ENCODE assay signal across 30 mouse cellular contexts in the genomic region with DNA sequence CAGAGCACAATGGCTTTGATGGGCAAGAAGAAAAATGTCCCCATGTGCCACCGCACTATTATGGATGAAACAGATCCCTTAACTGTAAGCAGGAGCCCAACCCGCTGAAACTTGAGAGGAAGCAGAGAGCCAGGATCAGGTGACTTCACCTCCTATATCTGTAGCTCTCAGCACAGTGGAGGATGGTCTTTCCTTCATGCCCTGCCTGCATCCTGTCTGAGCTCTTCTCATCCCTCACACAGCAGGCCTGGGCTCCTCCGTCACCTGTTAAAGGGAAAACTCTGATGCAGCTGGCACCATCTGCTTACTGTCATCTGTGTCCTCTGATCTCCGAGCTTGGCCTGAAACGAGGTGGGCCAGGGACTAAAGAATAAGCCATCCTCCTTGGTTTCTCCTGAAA.
DNase-seq lines count a peak whose midpoint lies in the region; ATAC-seq and TF ChIP-seq lines count a peak whose summit lies in the region.
"Had no signal": no experiment of that assay in that cellular context is flagged by ENCODE, and none has a peak within 500 bp of the region (broad histone marks: within the 10 kb centered on the region; RNA-seq: fewer than 3 reads in every experiment).

No protein-coding gene starts in this region.

- H3K9ac ChIP-seq in kidney, postnatal 0 days (ENCODE audit: low read depth, low read length), result no peak overlapping the region
- no peak overlapping the region for H3K9ac ChIP-seq in liver, postnatal 0 days (replicated peaks)
- H3K9ac ChIP-seq: embryonic facial prominence, embryonic 13.5 days; heart, embryonic 13.5 days; hindbrain, embryonic 15.5 days; limb, embryonic 12.5 days; liver, embryonic 15.5 days; lung, embryonic 15.5 days; midbrain, embryonic 13.5 days; stomach, embryonic 15.5 days had no signal

- H3K4me1 ChIP-seq in kidney, postnatal 0 days (replicated peaks; ENCODE audit: insufficient read depth, low read length), result no peaks in the 10 kb centered on the region
- H3K4me1 ChIP-seq in embryonic facial prominence, embryonic 10.5 days, result peaks cover 20% of the 10 kb centered on the region
- H3K4me1 ChIP-seq in liver, postnatal 0 days (ENCODE audit: insufficient read depth), result no peaks in the 10 kb centered on the region
- H3K4me1 ChIP-seq: heart, embryonic 13.5 days; liver, embryonic 15.5 days; lung, embryonic 15.5 days; stomach, embryonic 15.5 days had no signal

- H3K27me3 ChIP-seq in kidney, postnatal 0 days (ENCODE audit: insufficient read depth, low read length), result no peaks in the 10 kb centered on the region
- no peaks in the 10 kb centered on the region for H3K27me3 ChIP-seq in embryonic facial prominence, embryonic 10.5 days (replicated peaks; ENCODE audit: low read depth, poor library complexity, severe bottlenecking)
- no peaks in the 10 kb centered on the region for H3K27me3 ChIP-seq in liver, postnatal 0 days (ENCODE audit: insufficient read depth, low read length)
- H3K27me3 ChIP-seq: embryonic facial prominence, embryonic 13.5 days; heart, embryonic 13.5 days; hindbrain, embryonic 15.5 days; limb, embryonic 12.5 days; liver, embryonic 15.5 days; lung, embryonic 15.5 days; midbrain, embryonic 13.5 days; stomach, embryonic 15.5 days had no signal

- H3K4me2 ChIP-seq in kidney, postnatal 0 days (ENCODE audit: low read length), result no peak overlapping the region
- no peak overlapping the region for H3K4me2 ChIP-seq in liver, postnatal 0 days (ENCODE audit: low read depth, low read length)
- H3K4me2 ChIP-seq: embryonic facial prominence, embryonic 13.5 days; heart, embryonic 13.5 days; hindbrain, embryonic 15.5 days; limb, embryonic 12.5 days; liver, embryonic 15.5 days; lung, embryonic 15.5 days; midbrain, embryonic 13.5 days; stomach, embryonic 15.5 days had no signal

- no peak for ATAC-seq in kidney, postnatal 0 days (replicated peaks; ENCODE audit: low FRiP score, low read depth)
- ATAC-seq in liver, postnatal 0 days, result no peak
- ATAC-seq: CD4-positive, CD25-positive, alpha-beta regulatory T cell, adult 4 months; forebrain, embryonic 16.5 days; inflammation-experienced regulatory T-cells, adult 6 months; midbrain, embryonic 13.5 days had no signal

- TF ChIP-seq EP300 in liver, postnatal 0 days (IDR thresholded peaks at IDR 0.05; ENCODE audit: low read depth), result no peak

- peak; percentile 15 for DNase-seq in kidney, postnatal 0 days (ENCODE audit: low spot score)
- DNase-seq in kidney, adult 18-20 months, result no peak
- DNase-seq in brain, embryonic 14.5 days (ENCODE audit: low read depth), result peak; percentile 24
- peak; percentile 19 for DNase-seq in embryonic facial prominence, embryonic 10.5 days (ENCODE audit: low spot score)
- DNase-seq in thymus, postnatal 36 days, result peak; percentile 8 to 23
- DNase-seq in adrenal gland, adult 2 months, result no peak
- no peak for DNase-seq in liver, postnatal 0 days
- DNase-seq: adrenal gland, postnatal 25 days; cerebellum, adult 18-20 months; cerebellum, postnatal 10 days; gastrocnemius, adult 2 months; heart, adult 2 months; heart, postnatal 10 days; kidney, adult 11 months; layer of hippocampus, adult 9-11 months; lung, postnatal 36 days; retina, postnatal 1 day; right cerebral cortex, postnatal 14 days had no signal

- 28% methylated on average over 5 of the region's 5 CpGs for WGBS in kidney, postnatal 0 days
- 67% methylated on average over 5 of the region's 5 CpGs for WGBS in embryonic facial prominence, embryonic 10.5 days
- 65% methylated on average over 5 of the region's 5 CpGs for WGBS in liver, postnatal 0 days (ENCODE audit: insufficient replicate concordance)

- no peaks in the 10 kb centered on the region for H3K9me3 ChIP-seq in kidney, postnatal 0 days (replicated peaks; ENCODE audit: low read length)
- H3K9me3 ChIP-seq in embryonic facial prominence, embryonic 10.5 days, result no peaks in the 10 kb centered on the region
- no peaks in the 10 kb centered on the region for H3K9me3 ChIP-seq in liver, postnatal 0 days (ENCODE audit: low read length)
- H3K9me3 ChIP-seq: embryonic facial prominence, embryonic 13.5 days; heart, embryonic 13.5 days; hindbrain, embryonic 15.5 days; limb, embryonic 12.5 days; liver, embryonic 15.5 days; lung, embryonic 15.5 days; midbrain, embryonic 13.5 days; stomach, embryonic 15.5 days had no signal

- no peak for TF ChIP-seq CTCF in kidney, postnatal 0 days (IDR thresholded peaks at IDR 0.05; ENCODE audit: low read depth)
- no peak for TF ChIP-seq CTCF in brain, embryonic 14.5 days (IDR thresholded peaks at IDR 0.05; ENCODE audit: borderline replicate concordance, extremely low read depth, insufficient read depth, insufficient read length)
- TF ChIP-seq CTCF in liver, postnatal 0 days (IDR thresholded peaks at IDR 0.05; ENCODE audit: low read depth), result no peak

- H3K27ac ChIP-seq in kidney, postnatal 0 days, result no peak overlapping the region
- H3K27ac ChIP-seq in embryonic facial prominence, embryonic 10.5 days (replicated peaks), result no peak overlapping the region; the same call in 1 of the 2 replicates
- no peak overlapping the region for H3K27ac ChIP-seq in liver, postnatal 0 days (ENCODE audit: low read depth)
- H3K27ac ChIP-seq: embryonic facial prominence, embryonic 13.5 days; gastrocnemius, adult 2 months; heart, adult 2 months; heart, embryonic 13.5 days; hindbrain, embryonic 15.5 days; limb, embryonic 12.5 days; liver, embryonic 15.5 days; lung, embryonic 15.5 days; midbrain, embryonic 13.5 days; stomach, embryonic 15.5 days had no signal

- H3K36me3 ChIP-seq in kidney, postnatal 0 days (ENCODE audit: insufficient read depth, low read length), result no peaks in the 10 kb centered on the region
- no peaks in the 10 kb centered on the region for H3K36me3 ChIP-seq in embryonic facial prominence, embryonic 10.5 days (replicated peaks)
- no peaks in the 10 kb centered on the region for H3K36me3 ChIP-seq in liver, postnatal 0 days (replicated peaks; ENCODE audit: insufficient read depth, low read length)
- H3K36me3 ChIP-seq: embryonic facial prominence, embryonic 13.5 days; heart, embryonic 13.5 days; hindbrain, embryonic 15.5 days; limb, embryonic 12.5 days; liver, embryonic 15.5 days; lung, embryonic 15.5 days; midbrain, embryonic 13.5 days; stomach, embryonic 15.5 days had no signal

- TF ChIP-seq POLR2A in brain, embryonic 14.5 days (IDR thresholded peaks at IDR 0.05; ENCODE audit: borderline replicate concordance, extremely low read depth, insufficient read depth, insufficient read length, poor library complexity, severe bottlenecking), result no peak

- no peak overlapping the region for H3K4me3 ChIP-seq in kidney, postnatal 0 days (replicated peaks; ENCODE audit: low read depth, low read length)
- H3K4me3 ChIP-seq in embryonic facial prominence, embryonic 10.5 days, result no peak overlapping the region
- no peak overlapping the region for H3K4me3 ChIP-seq in liver, postnatal 0 days (ENCODE audit: low read depth, low read length)
- H3K4me3 ChIP-seq: embryonic facial prominence, embryonic 13.5 days; erythroblast, embryonic 14.5 days; gastrocnemius, adult 2 months; heart, adult 2 months; heart, embryonic 13.5 days; hindbrain, embryonic 15.5 days; limb, embryonic 12.5 days; liver, embryonic 15.5 days; lung, embryonic 15.5 days; midbrain, embryonic 13.5 days; stomach, embryonic 15.5 days had no signal

Comparison
In these comparisons a context has a peak if more than half of its experiments do, and no peak if none do; other contexts are left out.
1. DNase-seq: peak in kidney, postnatal 0 days (single experiment), brain, embryonic 14.5 days (single experiment), embryonic facial prominence, embryonic 10.5 days (single experiment) and thymus, postnatal 36 days (2 of 2); none in kidney, adult 18-20 months (single experiment), adrenal gland, adult 2 months (single experiment) and liver, postnatal 0 days (single experiment).